Mouse (Mus musculus) embryonic facial prominence, embryonic 10.5 days (tissue): ENCODE results near the gene Vmn2r89. TPM values are rescaled to one million over a fixed set of nuclear protein-coding genes. Genes with fewer than 3 reads are reported as not detected.
"Not testable (repeated sequence)": the region's sequence is repeated elsewhere in the genome, so short reads cannot be mapped to it uniquely, and the experiment has no call there.

Experiments used
- DNase-seq: peaks from one replicate; pipeline ENCODE4 v3.0.0-alpha.2; 2017; ENCODE audit warnings: low spot score
- H3K27ac ChIP-seq: fragments of 300-500 bp; sonication (generic); replicated peaks from 2 replicates; pipeline ENCODE4 v1.5.1; 2016; ENCODE audit warnings: mild to moderate bottlenecking
- H3K27me3 ChIP-seq: fragments of 300-500 bp; sonication (generic); replicated peaks from 2 replicates; pipeline ENCODE4 v1.6.1; 2016; ENCODE audit warnings: low read depth, mild to moderate bottlenecking; ENCODE audit not compliant: poor library complexity, severe bottlenecking
- H3K36me3 ChIP-seq: fragments of 300-500 bp; sonication (generic); replicated peaks from 2 replicates; pipeline ENCODE4 v1.6.1; 2016; ENCODE audit warnings: mild to moderate bottlenecking, moderate library complexity
- H3K4me1 ChIP-seq: fragments of 300-500 bp; sonication (generic); 2 replicates; pipeline ENCODE4 v1.6.1; 2016
- H3K4me3 ChIP-seq: fragments of 300-500 bp; sonication (generic); 2 replicates; pipeline ENCODE4 v1.5.1; 2016; ENCODE audit warnings: mild to moderate bottlenecking, moderate library complexity
- H3K9me3 ChIP-seq: fragments of 300-500 bp; sonication (generic); 2 replicates; pipeline ENCODE4 v1.6.1; 2016; ENCODE audit warnings: mild to moderate bottlenecking
- WGBS: fragments of 180-500 bp; shearing (Covaris S2); methylation state at CpG from one replicate; pipeline ENCODE4 v1.1.7; 2016; 5-methylcytosine and 5-hydroxymethylcytosine counted together
- polyA plus RNA-seq: library from polyadenylated mRNA; unstranded; fragments of >200 nt; fragmentation: Nextera tagmentation; extraction: Ambion mirVana; gene quantifications from 2 replicates; pipeline ENCODE4 v1.2.1, GENCODE M21; 2016

The Vmn2r89 gene
- polyA plus RNA-seq: not detected in 2 replicates

DNA sequence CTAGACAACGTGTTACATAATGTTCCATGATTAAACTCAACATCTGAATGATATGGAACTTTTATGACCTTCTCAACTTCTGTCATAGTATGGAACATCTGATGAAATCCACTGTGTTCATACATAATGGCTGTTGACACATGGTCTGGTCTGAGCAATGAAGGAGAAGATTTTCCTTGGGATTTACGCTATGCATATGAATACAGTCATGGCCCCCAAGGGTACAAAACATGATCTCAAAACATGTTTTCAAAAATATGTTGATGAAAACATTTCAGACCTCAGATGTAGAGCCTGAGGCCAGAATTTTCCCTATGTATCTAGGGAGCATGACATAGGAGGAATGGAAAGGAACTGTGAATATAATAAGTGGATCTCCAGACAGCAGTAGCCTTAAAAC is at the start of gene Vmn2r89:
Gene Vmn2r89 (plus strand): TSS at position 301 of the 400 bp plus-strand sequence.
- 80% methylated on average over 2 of the region's 2 CpGs for WGBS
- not testable (repeated sequence) for DNase-seq

DNA sequence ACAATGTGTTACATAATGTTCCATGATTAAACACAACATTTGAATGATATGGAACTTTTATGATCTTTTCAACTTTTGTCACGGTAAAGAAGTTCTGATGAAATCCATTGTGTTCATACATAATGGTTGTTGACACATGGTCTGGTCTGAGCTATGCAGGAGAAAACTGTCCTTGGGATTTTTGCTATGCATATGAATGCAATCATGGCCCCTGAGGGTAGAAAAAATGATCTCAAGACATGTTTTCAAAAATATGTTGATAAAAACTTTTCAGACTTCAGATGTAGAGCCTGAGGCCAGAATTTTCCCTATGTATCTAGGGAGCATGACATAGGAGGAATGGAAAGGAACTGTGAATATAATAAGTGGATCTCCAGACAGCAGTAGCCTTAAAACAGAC is 41.1 kb upstream of the Vmn2r89 start, which contains the start of gene Vmn2r88:
Gene Vmn2r88 (plus strand): TSS at position 301 of the 400 bp plus-strand sequence.
- 90% methylated on average over 1 of the region's 1 CpGs for WGBS
- no peaks in the 10 kb centered on the region for H3K4me1 ChIP-seq
- H3K27ac ChIP-seq: no peak within 1 kb of the TSS
- H3K36me3 ChIP-seq: no peaks in the 10 kb centered on the region
- H3K27me3 ChIP-seq: no peaks in the 10 kb centered on the region
- no peak for DNase-seq
- no peak within 1 kb of the TSS for H3K4me3 ChIP-seq
- no peaks in the 10 kb centered on the region for H3K9me3 ChIP-seq

More for the DNA sequence above, at the start of gene Vmn2r89:
- H3K36me3 ChIP-seq, H3K27me3 ChIP-seq, H3K9me3 ChIP-seq, H3K4me1 ChIP-seq, H3K27ac ChIP-seq, H3K4me3 ChIP-seq: not testable (repeated sequence)

DNA sequence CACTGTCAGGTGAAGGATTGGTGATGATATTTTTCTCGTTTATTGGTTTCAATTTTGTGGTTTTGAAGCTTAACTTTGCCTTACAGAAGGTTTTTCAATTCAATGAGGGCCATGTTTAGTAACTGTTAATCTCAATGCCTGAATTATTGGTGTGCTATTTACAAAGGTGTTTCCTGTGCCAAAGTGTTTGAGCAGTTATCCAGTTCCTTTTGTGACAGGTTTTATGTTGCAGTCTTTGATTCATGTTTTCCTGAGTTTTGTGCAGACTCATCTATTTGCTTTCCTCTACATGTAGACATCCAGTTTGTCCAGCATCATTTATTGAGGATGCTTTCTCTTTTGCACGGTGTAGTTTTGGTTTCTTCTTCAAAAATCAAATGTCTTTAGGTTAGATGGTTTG is 27.8 kb upstream of the Vmn2r89 start:
- H3K4me1 ChIP-seq: no peaks in the 10 kb centered on the region
- no peak for DNase-seq
- no peaks in the 10 kb centered on the region for H3K9me3 ChIP-seq
- 77% methylated on average over 2 of the region's 2 CpGs for WGBS
- no peaks in the 10 kb centered on the region for H3K36me3 ChIP-seq
- no peaks in the 10 kb centered on the region for H3K27me3 ChIP-seq
- H3K4me3 ChIP-seq: no peak overlapping the region
- no peak overlapping the region for H3K27ac ChIP-seq

DNA sequence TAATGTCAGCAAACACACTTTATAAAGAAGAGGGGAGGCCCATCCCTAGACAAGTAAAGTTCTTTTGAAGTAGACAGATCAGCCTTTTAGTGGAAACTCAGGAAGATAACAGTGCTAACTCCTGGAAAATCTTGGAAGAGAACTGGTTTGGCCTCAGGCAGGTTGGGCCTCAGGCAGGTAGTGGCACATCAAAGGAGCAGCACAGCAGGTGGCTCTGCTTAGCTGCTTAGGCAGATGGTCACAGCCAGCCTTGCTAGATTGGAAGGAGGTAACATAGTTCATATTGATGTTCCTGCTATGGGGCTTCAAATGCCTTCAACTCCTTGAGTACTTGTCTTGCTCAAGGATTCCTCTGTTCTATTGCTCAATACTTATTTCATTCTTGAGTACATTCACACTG is 21.5 kb upstream of the Vmn2r89 start:
- H3K27me3 ChIP-seq, H3K27ac ChIP-seq, H3K4me3 ChIP-seq, H3K9me3 ChIP-seq, DNase-seq, H3K36me3 ChIP-seq, H3K4me1 ChIP-seq: not testable (repeated sequence)

DNA sequence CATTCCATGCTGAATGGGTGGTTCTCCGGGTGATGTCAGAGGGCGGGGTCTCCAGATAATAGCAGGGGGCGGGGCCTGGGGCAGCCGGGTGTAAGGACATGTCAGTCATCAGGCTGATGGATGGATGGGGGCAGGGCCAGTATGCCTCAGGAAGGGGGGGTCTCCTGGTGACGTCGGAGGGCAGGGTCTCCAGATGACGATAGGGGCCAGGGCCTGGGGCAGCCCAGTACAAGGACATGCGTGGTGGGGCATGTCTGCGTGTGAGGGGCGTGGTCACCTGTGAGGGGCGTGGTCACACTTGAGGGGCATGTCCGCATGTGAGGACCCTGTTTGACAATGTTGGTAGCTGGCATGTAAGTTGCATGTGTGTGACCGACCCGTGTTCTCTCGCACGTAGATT is 17.1 kb upstream of the Vmn2r89 start:
- Histone ChIP-seq H3K27ac (no peak overlapping the region), H3K4me3 (no peak overlapping the region), H3K27me3 (no peaks in the 10 kb centered on the region), H3K4me1 (no peaks in the 10 kb centered on the region), H3K36me3 (no peaks in the 10 kb centered on the region), H3K9me3 (peaks cover 26% of the 10 kb centered on the region)
- DNase-seq: no peak
- WGBS: 92% methylated on average over 16 of the region's 16 CpGs

DNA sequence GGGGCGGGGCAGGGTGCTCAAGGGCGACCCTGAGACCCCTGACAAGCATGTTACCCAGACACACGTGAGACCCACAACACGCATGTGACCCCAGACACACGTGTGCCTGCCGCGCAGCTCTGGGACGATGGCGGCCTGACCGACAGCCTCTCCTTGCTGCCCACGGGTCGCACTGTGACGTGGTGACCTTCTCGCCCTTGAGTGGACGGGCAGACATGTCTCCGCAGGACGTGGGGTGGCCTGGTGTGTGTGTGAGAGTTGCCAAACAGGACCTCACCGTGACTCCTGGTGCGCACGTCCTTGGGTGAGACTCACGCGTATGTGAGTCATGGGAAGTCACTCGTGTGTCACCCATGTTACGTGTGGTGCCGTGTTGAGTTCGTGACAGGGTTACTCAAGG is 16.6 kb upstream of the Vmn2r89 start:
- H3K27ac ChIP-seq: no peak overlapping the region
- peaks cover 26% of the 10 kb centered on the region for H3K9me3 ChIP-seq
- no peaks in the 10 kb centered on the region for H3K36me3 ChIP-seq
- DNase-seq: no peak
- no peaks in the 10 kb centered on the region for H3K4me1 ChIP-seq
- WGBS: 96% methylated on average over 26 of the region's 26 CpGs
- no peaks in the 10 kb centered on the region for H3K27me3 ChIP-seq
- H3K4me3 ChIP-seq: no peak overlapping the region

DNA sequence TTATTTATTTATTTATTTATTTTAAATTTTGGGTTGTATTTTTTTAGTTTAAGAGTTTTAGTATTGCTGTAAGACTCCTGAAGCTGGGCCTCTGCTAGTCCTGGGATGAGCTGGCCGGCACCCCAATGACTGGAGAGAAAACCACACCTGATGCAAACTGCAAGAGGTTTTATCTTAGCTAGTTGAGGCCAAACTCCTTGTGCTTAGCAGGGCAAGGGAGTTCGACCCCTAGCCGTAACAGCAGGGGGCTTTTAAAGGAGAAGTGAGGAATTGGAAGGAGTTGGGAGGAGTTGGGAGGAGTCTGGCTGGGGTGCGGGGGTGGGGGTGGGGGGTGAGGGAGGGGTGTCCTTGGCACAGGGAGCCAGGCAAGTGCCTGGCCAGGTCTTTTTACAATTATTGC is 12.7 kb upstream of the Vmn2r89 start:
- 84% methylated on average over 4 of the region's 4 CpGs for WGBS
- Histone ChIP-seq H3K27me3 (no peaks in the 10 kb centered on the region), H3K4me1 (no peaks in the 10 kb centered on the region), H3K27ac (no peak overlapping the region), H3K4me3 (no peak overlapping the region), H3K9me3 (peaks cover 26% of the 10 kb centered on the region), H3K36me3 (no peaks in the 10 kb centered on the region)
- no peak for DNase-seq

DNA sequence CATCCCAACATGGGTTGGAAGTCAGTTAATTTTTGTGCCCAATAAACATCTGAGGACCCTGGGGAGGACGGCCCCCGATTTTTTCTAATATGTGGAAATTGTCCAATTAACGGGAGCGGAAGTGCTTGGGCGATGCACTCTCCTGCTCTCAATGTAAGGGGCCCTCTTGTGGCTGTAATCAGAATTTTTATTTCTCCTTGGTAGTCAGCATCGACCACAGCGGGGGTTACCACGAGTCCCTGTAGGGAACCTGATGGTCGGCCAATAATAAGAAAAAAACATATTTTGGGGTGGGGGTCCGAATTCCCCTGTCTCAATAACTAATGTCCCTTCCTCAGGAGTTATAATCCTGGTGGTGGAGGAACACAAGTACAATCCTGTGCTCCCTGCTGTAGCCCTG is 28.6 kb downstream of the Vmn2r89 start:
- H3K27ac ChIP-seq, H3K4me3 ChIP-seq, H3K4me1 ChIP-seq, H3K9me3 ChIP-seq, DNase-seq, H3K36me3 ChIP-seq, H3K27me3 ChIP-seq: not testable (repeated sequence)
- WGBS: 89% methylated on average over 10 of the region's 10 CpGs

DNA sequence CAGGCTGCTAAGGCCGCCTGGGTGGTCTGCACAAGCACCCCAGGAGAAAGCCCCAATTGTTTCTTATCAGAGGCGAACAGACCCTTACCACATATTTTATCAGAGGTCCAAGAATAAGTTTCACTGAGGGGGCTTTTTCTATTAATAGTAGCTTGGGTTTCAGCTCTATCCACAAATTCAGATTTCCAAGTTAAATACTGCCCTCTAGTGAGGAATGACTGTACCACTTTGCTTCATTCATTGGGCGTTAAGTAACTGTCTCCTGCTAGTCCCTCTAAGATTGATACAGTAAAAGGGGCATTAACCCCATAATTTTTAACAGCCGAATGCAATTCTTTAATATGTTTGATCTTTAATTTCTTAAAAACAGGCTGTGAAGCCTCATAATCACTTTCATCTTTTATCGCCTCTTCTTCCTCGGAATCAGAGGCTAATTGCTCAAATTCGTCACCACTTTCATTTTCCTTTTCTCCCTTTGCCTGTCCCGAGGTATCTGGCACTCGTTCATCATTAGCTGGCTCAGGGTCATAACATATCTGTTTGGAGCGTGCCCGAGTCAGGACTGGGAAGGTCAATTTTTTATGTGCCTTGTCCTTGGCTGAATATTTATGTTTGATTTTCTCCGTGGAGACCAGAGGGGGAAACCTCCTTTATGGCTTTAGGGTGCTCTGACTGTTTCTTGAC is 29.8 kb downstream of the Vmn2r89 start:
- H3K27ac ChIP-seq, H3K27me3 ChIP-seq, H3K9me3 ChIP-seq, DNase-seq, H3K4me1 ChIP-seq, H3K36me3 ChIP-seq, H3K4me3 ChIP-seq: not testable (repeated sequence)
- 89% methylated on average over 12 of the region's 12 CpGs for WGBS

DNA sequence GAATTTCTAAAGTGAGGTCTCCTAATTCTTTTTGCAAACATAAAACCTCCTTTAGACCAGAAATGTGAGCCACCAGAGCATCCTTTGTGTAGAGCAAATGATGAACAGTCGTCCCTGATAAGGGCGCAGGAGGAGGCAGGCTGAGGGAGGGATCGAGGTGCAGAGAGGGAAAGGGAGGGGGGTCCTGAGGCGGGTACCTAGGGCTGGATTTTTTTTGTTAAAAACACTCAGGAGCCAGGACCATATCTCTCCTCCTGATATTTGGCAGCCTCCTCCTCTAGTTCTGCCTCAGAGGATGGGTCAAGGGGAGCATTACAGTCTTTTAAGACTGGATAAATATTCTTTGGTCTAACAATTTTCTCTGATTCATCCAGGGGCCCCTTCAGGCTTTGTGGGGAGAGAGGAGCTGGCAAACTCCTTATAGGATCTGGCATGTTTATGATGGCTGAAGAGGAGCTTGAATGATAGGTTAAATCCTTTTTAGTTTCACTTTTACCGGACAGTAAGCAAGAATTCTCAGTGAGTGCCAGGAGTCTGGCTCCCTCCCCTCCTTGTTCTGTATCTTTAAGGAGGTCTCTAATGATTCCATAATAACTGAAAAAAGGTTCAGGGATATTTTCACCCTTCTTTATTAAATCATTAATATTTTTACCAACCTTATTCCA is 30.5 kb downstream of the Vmn2r89 start:
- Histone ChIP-seq H3K27ac (no peak overlapping the region), H3K36me3 (no peaks in the 10 kb centered on the region), H3K4me3 (no peak overlapping the region), H3K9me3 (peaks cover 4% of the 10 kb centered on the region; the same call in 1 of the 2 replicates), H3K27me3 (no peaks in the 10 kb centered on the region), H3K4me1 (no peaks in the 10 kb centered on the region)
- WGBS: 88% methylated on average over 5 of the region's 5 CpGs
- no peak for DNase-seq

DNA sequence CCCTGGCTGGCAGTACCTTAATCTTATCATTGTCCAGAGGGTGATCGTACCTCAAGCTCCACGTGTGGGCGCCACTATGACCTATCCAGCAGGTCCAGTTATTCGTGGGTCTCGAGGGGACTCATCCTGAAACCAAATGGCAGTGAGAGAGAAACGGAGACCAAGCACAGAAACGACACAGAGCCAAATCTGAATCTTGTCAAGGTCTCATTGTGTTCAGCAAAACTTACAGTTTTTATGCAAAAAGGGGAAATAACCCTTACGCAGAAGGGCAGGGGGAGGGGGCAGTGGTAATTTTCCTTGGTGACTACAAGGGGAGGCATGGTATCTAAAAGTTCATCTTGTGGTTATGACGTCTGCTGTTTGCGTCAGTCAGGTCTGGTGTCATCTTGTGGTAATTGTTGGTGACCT is 31.3 kb downstream of the Vmn2r89 start:
- H3K4me1 ChIP-seq, H3K27ac ChIP-seq, H3K27me3 ChIP-seq, DNase-seq, H3K4me3 ChIP-seq, H3K36me3 ChIP-seq, H3K9me3 ChIP-seq: not testable (repeated sequence)
- 74% methylated on average over 10 of the region's 10 CpGs for WGBS

DNA sequence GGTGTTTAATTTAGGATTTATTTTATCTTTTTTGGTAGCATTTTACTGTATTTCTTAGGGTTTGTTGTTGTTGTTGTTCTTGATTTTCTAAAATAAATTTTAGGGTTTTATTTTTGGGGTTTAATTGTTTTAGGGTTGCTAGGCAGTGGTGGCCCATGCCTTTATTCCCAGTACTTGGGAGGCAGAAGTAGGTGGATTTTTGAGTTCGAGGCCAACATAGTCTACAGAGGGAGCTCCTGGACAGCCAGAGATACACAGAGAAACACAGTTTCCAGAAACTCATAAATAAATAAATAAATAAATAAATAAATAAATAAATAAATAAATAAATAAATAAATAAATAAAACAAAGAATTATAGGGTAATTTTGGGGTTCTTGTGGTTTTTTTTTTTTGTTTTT is 32.0 kb downstream of the Vmn2r89 start:
- no peak for DNase-seq
- no peaks in the 10 kb centered on the region for H3K27me3 ChIP-seq
- no peak overlapping the region for H3K27ac ChIP-seq
- H3K4me3 ChIP-seq: no peak overlapping the region
- WGBS: 93% methylated on average over 1 of the region's 1 CpGs
- H3K36me3 ChIP-seq: no peaks in the 10 kb centered on the region
- peaks cover 4% of the 10 kb centered on the region; the same call in 1 of the 2 replicates for H3K9me3 ChIP-seq
- no peaks in the 10 kb centered on the region for H3K4me1 ChIP-seq

DNA sequence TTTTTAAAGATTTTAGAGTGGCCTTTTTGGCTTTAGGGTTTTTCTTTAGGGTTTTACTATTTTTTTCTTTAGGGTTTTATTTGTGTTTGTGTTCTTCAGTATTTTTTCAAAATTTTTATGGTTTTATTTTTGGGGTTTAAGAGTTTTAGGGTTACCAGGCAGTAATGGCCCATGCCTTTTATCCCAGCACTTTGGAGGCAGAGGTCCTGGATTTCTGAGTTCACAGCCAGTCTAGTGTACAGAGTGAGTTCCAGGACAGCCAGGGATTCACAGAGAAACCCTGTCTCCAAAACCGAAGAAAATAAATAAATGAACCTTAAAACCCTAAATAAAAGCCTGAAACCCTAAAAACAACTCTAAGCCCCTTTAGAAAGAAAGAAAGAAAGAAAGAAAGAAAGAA is 34.5 kb downstream of the Vmn2r89 start:
- 67% methylated on average over 1 of the region's 1 CpGs for WGBS
- Histone ChIP-seq H3K9me3 (no peaks in the 10 kb centered on the region), H3K36me3 (no peaks in the 10 kb centered on the region), H3K4me3 (no peak overlapping the region), H3K27ac (no peak overlapping the region), H3K4me1 (no peaks in the 10 kb centered on the region), H3K27me3 (no peaks in the 10 kb centered on the region)
- no peak for DNase-seq
